Mouse (Mus musculus): ENCODE data around the gene Col17a1. TPM values are rescaled to one million over a fixed set of nuclear protein-coding genes. Genes with fewer than 3 reads are reported as not detected.

Col17a1 gene
- total RNA-seq, 2 experiments from 2014 or later = 0.11 TPM; not detected in 1

Other genes starting within 250 kb of the Col17a1 start
- gene Sh3pxd2a, start 227.7 kb downstream of the Col17a1 start, total RNA-seq (2021) = 10 to 100 TPM; 32.8 to 42.6 TPM
- gene Stn1, start 154.6 kb downstream of the Col17a1 start, total RNA-seq (2021) = 1 to 10 TPM; 4.2 to 4.9 TPM
- 10 to 100 TPM; 27.2 to 35.6 TPM for gene Slk, start 112.4 kb downstream of the Col17a1 start, total RNA-seq (2021)
- 10 to 100 TPM; 74.8 to 79.4 TPM for gene Sfr1, start 39.6 kb upstream of the Col17a1 start, total RNA-seq (2021)
- 10 to 100 TPM; 56.6 to 57.8 TPM for gene Gsto1, start 162.9 kb upstream of the Col17a1 start, total RNA-seq (2021)
- gene Gsto2, start 173.4 kb upstream of the Col17a1 start, total RNA-seq (2021) = under 1 TPM; 0.25 to 0.66 TPM
- not detected for gene Cfap43, start 227.2 kb upstream of the Col17a1 start, total RNA-seq (2021)
- gene Itprip, start 227.2 kb upstream of the Col17a1 start, total RNA-seq (2021) = under 1 TPM; 0.50 to 0.90 TPM
- gene Cfap58, start 245.6 kb upstream of the Col17a1 start, total RNA-seq (2021) = not detected